Mouse (Mus musculus): ENCODE results near the gene Synpo2. TPM values are rescaled to one million over a fixed set of nuclear protein-coding genes. Genes with fewer than 3 reads are reported as not detected.

Gene Synpo2
- total and polyA plus RNA-seq, 2 experiments from 2014 or later: 14.7 to 17.9 TPM

DNA sequence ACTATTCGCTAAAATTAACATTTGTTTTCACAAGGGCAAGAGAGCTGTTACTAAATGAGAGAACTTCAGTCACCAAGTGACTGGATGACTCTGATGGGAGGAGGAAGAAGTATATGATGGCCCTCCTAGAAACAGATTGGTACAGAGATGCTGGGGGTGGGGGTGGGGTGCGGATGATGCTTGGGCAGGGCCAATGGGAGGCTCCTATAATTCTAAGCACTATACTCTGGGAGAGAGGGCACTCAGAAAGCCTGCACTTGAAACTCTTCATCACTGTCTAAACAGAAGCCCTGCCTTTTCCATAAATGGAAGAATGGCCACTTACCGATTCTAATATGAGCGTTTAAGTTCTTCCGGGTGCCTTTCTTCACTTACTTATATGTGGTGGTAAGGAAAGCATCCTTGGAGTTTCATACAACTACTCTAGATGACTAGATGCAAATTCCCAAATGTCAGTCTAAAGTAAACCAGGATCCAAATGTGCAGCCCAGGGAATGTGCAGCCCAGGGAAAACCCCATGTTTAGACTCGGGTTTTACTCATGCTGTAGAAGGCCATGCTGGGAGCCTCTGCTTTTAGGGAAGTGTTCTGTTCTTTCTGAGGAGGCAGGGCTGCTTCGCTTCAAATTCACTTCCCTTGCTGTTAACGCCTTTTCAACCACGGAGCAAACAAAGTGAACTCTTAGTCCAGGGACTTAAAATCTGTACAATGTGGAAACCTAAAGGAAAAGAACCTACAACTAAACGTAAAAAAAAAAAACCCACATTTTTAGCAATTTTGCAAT, 86.4 kb downstream of the Synpo2 start:
- no peaks in the 10 kb centered on the region for H3K36me3 ChIP-seq (replicated peaks; ENCODE audit: control insufficient read depth, insufficient read depth, low read length)
- no peaks in the 10 kb centered on the region for H3K27me3 ChIP-seq (ENCODE audit: control insufficient read depth, insufficient read depth, low read length)
- TF ChIP-seq CTCF (IDR thresholded peaks at IDR 0.05; ENCODE audit: low read depth) (no peak), EP300 (IDR thresholded peaks at IDR 0.05; ENCODE audit: low read depth) (no peak)
- no peaks in the 10 kb centered on the region for H3K9me3 ChIP-seq (replicated peaks; ENCODE audit: control insufficient read depth, low read length)
- no peak overlapping the region for H3K9ac ChIP-seq (replicated peaks; ENCODE audit: low read depth, low read length)
- DNase-seq (ENCODE audit: low spot score) (peak; percentile 76), ATAC-seq (ENCODE audit: insufficient read depth, low read depth) (peak; percentile 57)
- no peak overlapping the region for H3K4me2 ChIP-seq (ENCODE audit: low read depth, low read length)
- no peak overlapping the region for H3K4me3 ChIP-seq (ENCODE audit: low read depth, low read length)
- peaks cover 27% of the 10 kb centered on the region for H3K4me1 ChIP-seq (ENCODE audit: control insufficient read depth, insufficient read depth)
- peak overlapping the region; percentile 67 for H3K27ac ChIP-seq (ENCODE audit: low read depth)
- WGBS: 36% methylated on average over 10 of the region's 10 CpGs

DNA sequence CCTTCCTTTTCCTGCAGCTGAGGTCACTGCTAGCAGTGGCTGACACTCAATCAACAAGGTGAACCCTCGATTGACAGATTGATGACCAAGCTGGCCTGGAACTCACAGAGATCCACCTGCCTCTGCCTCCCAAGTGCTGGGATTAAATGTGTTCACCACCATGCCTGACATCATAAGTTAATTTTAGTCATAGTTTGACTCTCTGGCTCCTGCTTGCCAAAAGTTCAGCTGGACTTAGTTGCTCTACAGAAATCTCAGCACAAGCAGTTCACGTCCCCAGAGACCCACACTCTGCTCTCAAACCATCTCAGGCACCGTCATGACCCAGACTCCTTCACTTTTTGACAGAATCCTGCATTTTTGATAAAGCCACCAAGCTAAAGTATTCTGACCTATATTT, 87.3 kb downstream of the Synpo2 start:
- WGBS: 75% methylated on average over 3 of the region's 3 CpGs
- Histone ChIP-seq H3K9ac (replicated peaks; ENCODE audit: low read depth, low read length) (no peak overlapping the region), H3K9me3 (replicated peaks; ENCODE audit: control insufficient read depth, low read length) (no peaks in the 10 kb centered on the region), H3K4me2 (ENCODE audit: low read depth, low read length) (no peak overlapping the region), H3K36me3 (replicated peaks; ENCODE audit: control insufficient read depth, insufficient read depth, low read length) (no peaks in the 10 kb centered on the region), H3K27ac (ENCODE audit: low read depth) (no peak overlapping the region), H3K27me3 (ENCODE audit: control insufficient read depth, insufficient read depth, low read length) (no peaks in the 10 kb centered on the region), H3K4me3 (ENCODE audit: low read depth, low read length) (no peak overlapping the region), H3K4me1 (ENCODE audit: control insufficient read depth, insufficient read depth) (peaks cover 30% of the 10 kb centered on the region)
- no peak for TF ChIP-seq EP300 (IDR thresholded peaks at IDR 0.05; ENCODE audit: low read depth)
- TF ChIP-seq CTCF (IDR thresholded peaks at IDR 0.05; ENCODE audit: low read depth): no peak
- DNase-seq (ENCODE audit: low spot score) (no peak), ATAC-seq (ENCODE audit: insufficient read depth, low read depth) (no peak)

DNA sequence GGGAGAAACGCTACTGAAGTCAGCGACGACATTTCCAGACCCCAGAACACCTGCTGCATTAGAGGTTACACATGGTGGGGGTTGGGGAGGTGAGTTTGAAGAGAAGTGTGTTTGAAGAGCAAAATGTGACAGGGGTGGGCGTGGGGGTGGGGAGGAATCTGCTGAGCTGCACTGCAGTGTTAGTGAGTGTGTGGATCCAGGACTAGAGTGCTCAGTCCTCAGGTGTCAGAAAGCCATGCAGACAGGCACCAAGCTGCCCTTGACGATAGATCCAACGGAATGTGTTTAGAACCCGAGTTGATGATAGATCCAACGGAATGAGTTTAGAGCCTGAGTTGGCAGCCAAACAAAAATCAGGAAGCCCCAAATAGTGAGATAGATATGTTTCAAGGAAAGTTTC, 89.4 kb downstream of the Synpo2 start:
- ATAC-seq (ENCODE audit: insufficient read depth, low read depth) (peak; percentile 55), DNase-seq (ENCODE audit: low spot score) (no peak)
- no peak overlapping the region for H3K4me3 ChIP-seq (ENCODE audit: low read depth, low read length)
- peaks cover 32% of the 10 kb centered on the region for H3K4me1 ChIP-seq (ENCODE audit: control insufficient read depth, insufficient read depth)
- H3K27ac ChIP-seq (ENCODE audit: low read depth): peak overlapping the region; percentile 24
- no peak overlapping the region for H3K9ac ChIP-seq (replicated peaks; ENCODE audit: low read depth, low read length)
- no peaks in the 10 kb centered on the region for H3K27me3 ChIP-seq (ENCODE audit: control insufficient read depth, insufficient read depth, low read length)
- no peaks in the 10 kb centered on the region for H3K36me3 ChIP-seq (replicated peaks; ENCODE audit: control insufficient read depth, insufficient read depth, low read length)
- 38% methylated on average over 8 of the region's 8 CpGs for WGBS
- TF ChIP-seq CTCF (IDR thresholded peaks at IDR 0.05; ENCODE audit: low read depth): no peak
- no peak for TF ChIP-seq EP300 (IDR thresholded peaks at IDR 0.05; ENCODE audit: low read depth)
- no peak overlapping the region for H3K4me2 ChIP-seq (ENCODE audit: low read depth, low read length)
- no peaks in the 10 kb centered on the region for H3K9me3 ChIP-seq (replicated peaks; ENCODE audit: control insufficient read depth, low read length)

DNA sequence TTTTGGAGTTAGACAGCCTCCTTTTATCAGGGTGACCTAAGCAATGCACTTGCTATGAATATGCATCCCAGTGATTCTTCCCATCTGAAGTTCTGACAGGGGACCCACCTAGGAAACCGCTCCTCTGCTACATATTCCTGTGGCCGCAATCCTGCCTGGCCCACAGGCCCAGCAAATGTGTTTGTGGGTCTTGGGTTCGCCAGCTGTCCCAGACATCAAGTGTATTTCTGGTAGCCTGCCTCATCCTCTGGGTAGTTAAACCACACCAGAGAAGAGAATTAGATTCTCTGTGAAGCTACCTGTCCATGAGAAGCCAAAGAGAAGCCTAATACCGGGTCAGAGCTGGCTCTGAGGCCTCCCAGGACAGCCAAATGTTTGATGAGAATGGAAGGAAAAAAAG, 90.0 kb downstream of the Synpo2 start:
- ATAC-seq (ENCODE audit: insufficient read depth, low read depth): no peak
- Histone ChIP-seq H3K4me1 (ENCODE audit: control insufficient read depth, insufficient read depth) (peaks cover 27% of the 10 kb centered on the region), H3K27ac (ENCODE audit: low read depth) (peak overlapping the region; percentile 24)

DNA sequence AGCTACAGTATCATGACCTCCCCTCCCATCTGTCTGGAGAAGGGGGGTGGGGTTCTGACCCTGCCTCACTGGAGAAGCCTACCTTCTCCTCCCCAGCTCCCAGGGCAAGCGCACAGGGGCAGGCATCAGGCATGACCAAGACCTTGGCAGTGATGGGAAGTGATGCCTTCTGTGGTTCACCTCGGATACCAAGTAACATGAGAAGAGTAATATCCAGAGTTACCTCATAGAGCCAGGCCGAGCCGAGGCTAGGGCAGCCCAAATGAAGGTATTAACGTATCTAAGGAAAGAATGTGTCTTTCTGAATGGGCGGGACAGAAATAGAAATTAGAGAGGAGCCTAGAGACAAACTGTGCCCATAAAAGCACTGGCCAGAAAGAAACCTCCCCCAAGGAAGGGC, 92.5 kb downstream of the Synpo2 start:
- Histone ChIP-seq H3K4me1 (ENCODE audit: control insufficient read depth, insufficient read depth) (peaks cover 34% of the 10 kb centered on the region), H3K27me3 (ENCODE audit: control insufficient read depth, insufficient read depth, low read length) (no peaks in the 10 kb centered on the region), H3K36me3 (replicated peaks; ENCODE audit: control insufficient read depth, insufficient read depth, low read length) (no peaks in the 10 kb centered on the region), H3K4me2 (ENCODE audit: low read depth, low read length) (no peak overlapping the region), H3K9ac (replicated peaks; ENCODE audit: low read depth, low read length) (no peak overlapping the region), H3K27ac (ENCODE audit: low read depth) (peak overlapping the region; percentile 54), H3K9me3 (replicated peaks; ENCODE audit: control insufficient read depth, low read length) (no peaks in the 10 kb centered on the region), H3K4me3 (ENCODE audit: low read depth, low read length) (no peak overlapping the region)
- no peak for TF ChIP-seq EP300 (IDR thresholded peaks at IDR 0.05; ENCODE audit: low read depth)
- no peak for TF ChIP-seq CTCF (IDR thresholded peaks at IDR 0.05; ENCODE audit: low read depth)
- ATAC-seq (ENCODE audit: insufficient read depth, low read depth) (peak; percentile 21; the same call in 1 of the 2 replicates), DNase-seq (ENCODE audit: low spot score) (no peak)
- 46% methylated on average over 6 of the region's 6 CpGs for WGBS

More for the DNA sequence above, 90.0 kb downstream of the Synpo2 start:
- H3K9me3 ChIP-seq (replicated peaks; ENCODE audit: control insufficient read depth, low read length): no peaks in the 10 kb centered on the region
- 83% methylated on average over 4 of the region's 4 CpGs for WGBS
- no peak overlapping the region for H3K9ac ChIP-seq (replicated peaks; ENCODE audit: low read depth, low read length)
- no peak overlapping the region for H3K4me3 ChIP-seq (ENCODE audit: low read depth, low read length)
- no peaks in the 10 kb centered on the region for H3K36me3 ChIP-seq (replicated peaks; ENCODE audit: control insufficient read depth, insufficient read depth, low read length)
- no peak overlapping the region for H3K4me2 ChIP-seq (ENCODE audit: low read depth, low read length)
- no peak for DNase-seq (ENCODE audit: low spot score)
- H3K27me3 ChIP-seq (ENCODE audit: control insufficient read depth, insufficient read depth, low read length): no peaks in the 10 kb centered on the region
- TF ChIP-seq CTCF (IDR thresholded peaks at IDR 0.05; ENCODE audit: low read depth) (no peak), EP300 (IDR thresholded peaks at IDR 0.05; ENCODE audit: low read depth) (no peak)

Measured in heart, postnatal 0 days (tissue).